Mouse (Mus musculus): ENCODE measurements around the gene Tlcd2.
"Not testable (repeated sequence)": the region's sequence is repeated elsewhere in the genome, so short reads cannot be mapped to it uniquely, and the experiment has no call there.

The Tlcd2 gene

DNA sequence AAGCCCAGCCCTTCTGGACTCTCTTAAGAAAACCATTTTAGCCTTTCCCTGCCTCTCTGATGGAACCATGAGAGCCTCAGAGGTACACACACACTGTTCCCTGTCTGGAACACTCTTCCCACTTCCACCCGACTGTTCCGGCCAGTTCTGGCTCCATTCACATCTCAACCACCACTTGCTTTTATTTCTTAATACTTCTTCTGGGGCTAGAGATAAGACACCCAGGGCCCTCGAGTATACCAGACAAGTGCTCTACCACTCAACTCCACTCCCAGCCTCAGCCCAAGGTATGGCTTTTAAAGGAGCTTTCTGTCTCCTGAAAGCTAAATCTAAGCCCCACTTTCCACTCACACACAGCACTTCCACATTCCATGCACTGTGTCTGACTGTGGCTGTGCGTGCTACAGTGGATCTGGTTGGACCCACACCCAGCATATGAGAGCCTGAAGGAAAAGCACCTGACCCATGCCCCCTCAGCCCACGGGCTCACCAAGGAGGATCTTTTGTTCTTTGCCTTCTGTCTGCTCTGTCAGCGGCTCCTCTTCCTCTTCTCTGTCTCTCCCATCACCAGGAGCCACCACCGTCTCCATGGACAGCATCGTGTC lies 11.1 kb upstream of the Tlcd2 start:
- no peak for DNase-seq

DNA sequence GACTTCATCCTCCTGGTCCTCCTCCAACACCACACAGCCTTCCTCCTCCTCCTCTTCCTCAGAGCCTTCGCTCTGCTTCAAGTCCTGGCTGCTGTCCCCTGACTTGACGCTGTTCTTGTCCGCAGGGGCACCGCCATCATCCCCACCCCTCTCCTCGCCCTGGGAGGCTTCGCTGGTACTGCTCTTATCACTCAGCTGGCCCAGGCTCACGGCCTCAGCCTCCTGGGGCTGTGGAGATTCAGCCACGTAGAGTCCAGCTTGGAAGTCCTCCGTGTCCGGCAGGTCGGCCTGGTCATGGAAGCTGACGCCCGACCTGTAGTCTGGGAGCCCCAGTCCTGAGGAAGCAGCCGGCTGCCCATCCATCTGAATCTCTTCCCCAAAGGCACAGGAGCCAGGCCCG lies 10.6 kb upstream of the Tlcd2 start:
- DNase-seq: no peak

DNA sequence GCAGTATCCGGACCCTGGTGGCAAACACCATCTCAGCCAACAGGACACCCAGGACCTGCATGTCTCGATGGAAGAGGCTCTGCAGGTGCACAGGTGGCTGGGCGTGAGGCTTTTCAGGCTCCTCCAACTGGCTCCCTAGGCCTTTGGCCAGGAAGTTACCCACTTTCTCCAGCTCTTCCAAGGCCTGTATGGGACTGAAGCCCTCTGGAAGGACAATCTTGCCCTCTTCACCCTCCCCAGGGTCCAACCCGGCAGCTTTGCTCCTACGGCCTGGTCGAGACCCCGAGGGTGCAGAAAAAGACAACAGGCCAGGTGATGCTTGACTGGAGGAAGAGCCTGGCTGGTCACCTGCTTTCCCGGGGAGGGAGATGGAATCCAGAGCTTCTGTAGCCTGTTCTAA lies 9.4 kb upstream of the Tlcd2 start:
- no peak for DNase-seq

GRCm38 (mm10) chr11:75452812-75453557 lies 8.5 kb upstream of the Tlcd2 start:
- DNase-seq: no peak

GRCm38 (mm10) chr11:75453991-75454930 lies 7.3 kb upstream of the Tlcd2 start, which contains the start of gene Wdr81:
Wdr81 (minus strand) TSS chr11:75454717.
- DNase-seq: peak; percentile 81 to 83

GRCm38 (mm10) chr11:75455041-75455736 lies 6.3 kb upstream of the Tlcd2 start:
- DNase-seq: peak; percentile 29 to 35

- not testable (repeated sequence) for DNase-seq
Observed at GRCm38 (mm10) chr11:75455971-75456370, 5.5 kb upstream of the Tlcd2 start.

GRCm38 (mm10) chr11:75456440-75456871 lies 5.1 kb upstream of the Tlcd2 start:
- DNase-seq: no peak

- peak in 1 of 2 experiments; percentile 41 for DNase-seq
Observed at GRCm38 (mm10) chr11:75458169-75458568, 3.3 kb upstream of the Tlcd2 start.

DNA sequence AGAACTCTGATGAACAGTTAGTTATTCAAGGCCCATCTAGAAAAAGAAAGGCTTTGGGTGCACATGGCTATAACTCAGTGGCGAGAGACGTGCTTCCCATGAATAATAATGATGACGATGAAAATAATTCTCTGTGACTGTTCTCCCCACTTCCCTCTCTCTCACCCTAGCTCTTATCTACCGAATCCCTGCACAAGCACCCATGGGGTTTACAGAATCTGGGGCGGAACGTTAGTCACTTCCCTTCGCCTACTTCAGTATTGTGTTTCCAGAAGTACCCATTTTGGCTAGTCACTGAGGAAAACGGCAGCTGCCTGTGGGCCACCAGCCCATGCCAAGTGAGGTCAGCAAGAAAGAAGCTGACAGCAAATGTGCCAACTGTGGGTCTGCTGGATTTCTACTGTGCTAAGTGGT lies 2.9 kb upstream of the Tlcd2 start:
- DNase-seq: peak in 1 of 2 experiments; percentile 28

GRCm38 (mm10) chr11:75459141-75459711 lies 2.3 kb upstream of the Tlcd2 start:
- no peak for DNase-seq

GRCm38 (mm10) chr11:75459751-75460102 lies 1.8 kb upstream of the Tlcd2 start:
- no peak for DNase-seq

GRCm38 (mm10) chr11:75460103-75460843 lies 1.2 kb upstream of the Tlcd2 start:
- peak; percentile 78 to 80 for DNase-seq

- no peak for DNase-seq
Observed at GRCm38 (mm10) chr11:75461743-75462252, 283 bp downstream of the Tlcd2 start.

DNA sequence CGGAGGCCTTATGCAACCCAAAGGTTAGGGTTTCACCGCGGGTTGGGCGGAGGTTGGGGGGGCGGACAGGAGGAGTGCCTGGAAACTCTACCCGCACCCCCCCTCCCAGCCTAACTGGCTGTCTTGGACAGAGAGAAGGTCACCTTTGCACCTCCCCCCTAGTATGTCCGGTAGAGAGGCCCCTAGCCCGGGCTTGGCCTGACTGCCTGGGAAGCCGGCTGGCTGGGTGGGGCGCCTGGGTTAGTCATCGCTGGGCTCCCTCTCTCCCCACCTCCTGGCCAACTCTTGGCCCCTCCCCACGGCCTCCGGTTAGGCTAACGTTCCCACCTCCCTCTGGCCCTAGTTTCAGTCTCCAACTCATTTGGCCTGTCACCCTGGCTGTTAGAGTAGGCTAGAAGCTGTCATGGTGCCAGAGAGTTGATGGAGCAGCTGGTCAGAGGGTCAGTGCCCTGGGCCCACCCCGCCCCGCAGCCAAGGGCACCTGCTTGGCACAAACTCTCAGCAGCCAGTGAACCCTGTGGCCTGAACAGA lies 803 bp downstream of the Tlcd2 start:
- DNase-seq: peak; percentile 37 to 44

GRCm38 (mm10) chr11:75462865-75463336 lies 1.4 kb downstream of the Tlcd2 start:
- DNase-seq: peak; percentile 44 to 52

DNA sequence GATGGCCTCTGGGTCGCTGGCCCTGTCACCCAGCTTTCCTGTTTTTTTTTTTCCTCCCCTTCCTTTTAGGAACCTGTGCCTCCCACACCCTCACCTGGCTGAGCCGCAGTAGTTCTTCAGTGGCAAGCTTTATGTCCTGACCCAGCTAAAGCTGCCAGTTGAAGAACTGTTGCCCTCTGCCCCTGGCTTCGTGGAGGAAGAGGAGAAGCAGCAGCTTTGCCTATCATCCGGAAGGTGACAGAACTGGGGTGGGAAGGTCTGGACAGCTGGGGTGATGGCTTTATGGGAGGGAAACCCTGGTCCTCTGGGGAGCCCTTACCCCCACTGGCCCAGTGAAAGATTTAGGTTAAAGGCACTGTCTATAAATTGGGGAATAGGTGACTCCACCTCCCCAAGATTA lies 2.1 kb downstream of the Tlcd2 start:
- DNase-seq: no peak

DNA sequence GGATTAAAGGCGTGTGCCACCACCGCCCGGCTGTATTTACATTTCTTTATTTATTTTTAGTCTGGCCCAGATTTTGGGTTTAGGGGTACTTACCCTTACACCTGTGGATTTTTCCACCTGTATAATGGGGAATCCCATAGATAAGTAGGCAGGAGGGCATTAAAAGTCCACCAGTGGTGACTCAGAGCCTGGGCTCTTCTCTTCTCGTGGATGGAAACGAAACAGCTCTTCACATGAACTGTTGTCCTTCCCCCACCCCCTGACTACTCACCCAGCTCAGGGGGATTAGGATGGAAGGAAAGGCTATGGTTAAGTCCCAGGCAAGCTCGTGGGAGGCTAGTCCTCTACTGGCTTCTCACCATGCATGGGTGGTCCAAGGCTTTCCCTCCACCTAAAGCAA lies 2.9 kb downstream of the Tlcd2 start:
- no peak for DNase-seq

DNA sequence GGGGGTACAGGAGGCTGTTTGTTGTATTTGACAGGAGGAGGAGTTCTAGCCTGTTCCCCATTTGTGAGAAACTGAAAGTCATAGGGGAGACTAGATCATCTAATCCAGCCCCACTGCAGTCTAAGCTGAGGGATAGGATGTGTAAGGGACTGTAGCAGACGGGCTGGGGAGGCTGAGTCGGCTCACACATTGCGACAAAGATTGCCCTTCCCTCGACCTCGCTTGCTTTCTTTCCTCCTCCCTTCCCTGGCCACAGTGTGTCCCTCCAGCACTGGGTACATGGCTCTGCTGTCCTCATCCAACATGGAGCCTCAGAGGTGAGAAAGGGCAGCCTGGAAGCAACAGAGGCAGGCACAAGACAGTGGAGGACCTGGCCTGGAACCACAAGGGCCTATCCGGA lies 3.5 kb downstream of the Tlcd2 start:
- DNase-seq: no peak

DNA sequence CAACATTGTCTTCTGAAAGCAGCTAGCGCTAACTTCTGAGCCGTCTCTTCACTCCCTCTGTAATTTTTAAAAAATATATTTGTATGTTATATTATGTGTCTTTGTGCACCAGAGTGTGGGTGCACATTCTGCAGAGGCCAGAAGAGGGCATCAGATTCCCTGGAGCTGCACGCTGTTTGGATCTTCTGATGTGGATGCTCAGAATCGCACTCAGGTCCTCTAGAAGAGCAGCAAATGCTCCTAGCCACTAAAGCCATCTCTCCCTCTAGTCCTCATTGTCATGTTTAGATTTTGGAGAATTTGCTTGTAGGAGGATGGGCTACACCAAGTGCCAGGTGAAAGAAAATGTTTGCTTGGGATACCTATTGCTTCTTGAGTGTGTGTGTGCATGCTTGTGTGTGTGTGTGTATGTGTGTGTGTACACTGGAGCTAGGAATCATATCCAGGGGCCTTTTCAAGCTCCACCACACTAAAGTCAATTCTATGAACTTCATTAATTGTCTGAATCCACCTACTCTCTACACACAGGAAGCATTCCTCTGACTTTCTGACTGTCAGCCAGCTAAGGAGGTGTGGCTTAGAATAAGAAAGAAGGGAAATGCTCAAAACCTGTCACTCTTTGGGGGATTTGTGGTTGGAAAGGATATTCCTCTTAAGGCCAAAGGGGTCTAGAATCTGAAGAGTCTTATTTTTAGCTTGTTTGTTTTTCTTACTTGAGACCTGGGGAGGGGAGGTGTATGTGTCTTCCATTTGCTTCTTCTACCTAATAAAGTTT lies 5.4 kb downstream of the Tlcd2 start:
- DNase-seq: no peak

Data from spleen, adult 18-20 months (tissue).